Mouse (Mus musculus) stomach, embryonic 16.5 days (tissue): ENCODE data around the gene Atp6v1fnb. TPM values are rescaled to one million over a fixed set of nuclear protein-coding genes. Genes with fewer than 3 reads are reported as not detected.

Experiments
- ATAC-seq: fragments of 200-750 bp; cut with Nextera tagmentation; 2 replicates; pipeline ENCODE4 v1.8.0; 2017; ENCODE audit warnings: moderate number of reproducible peaks, moderate TSS enrichment; ENCODE audit not compliant: insufficient read depth, low FRiP score
- H3K27ac ChIP-seq: fragments of 300-500 bp; sonication (generic); 2 replicates; pipeline ENCODE4 v1.5.1; 2014; ENCODE audit warnings: low read length
- H3K27me3 ChIP-seq: fragments of 300-500 bp; sonication (generic); 2 replicates; pipeline ENCODE4 v1.6.1; 2014; ENCODE audit warnings: low read length, control low read depth, mixed read lengths; ENCODE audit not compliant: control insufficient read depth, insufficient read depth
- H3K36me3 ChIP-seq: fragments of 300-500 bp; sonication (generic); 2 replicates; pipeline ENCODE4 v1.6.1; 2014; ENCODE audit warnings: low read length; ENCODE audit not compliant: control insufficient read depth, insufficient read depth
- H3K4me1 ChIP-seq: fragments of 300-500 bp; sonication (generic); 2 replicates; pipeline ENCODE4 v1.6.1; 2014; ENCODE audit warnings: low read length, control low read depth, mixed read lengths; ENCODE audit not compliant: control insufficient read depth, insufficient read depth
- H3K4me2 ChIP-seq: fragments of 300-500 bp; sonication (generic); 2 replicates; pipeline ENCODE4 v1.6.1; 2014; ENCODE audit warnings: low read depth, low read length, mixed read lengths
- H3K4me3 ChIP-seq: fragments of 300-500 bp; sonication (generic); replicated peaks from 2 replicates; pipeline ENCODE4 v1.5.1; 2014; ENCODE audit warnings: mild to moderate bottlenecking, low read length
- H3K9ac ChIP-seq: fragments of 300-500 bp; sonication (generic); 2 replicates; pipeline ENCODE4 v1.6.1; 2014; ENCODE audit warnings: low read length
- H3K9me3 ChIP-seq: fragments of 300-500 bp; sonication (generic); replicated peaks from 2 replicates; pipeline ENCODE4 v1.6.1; 2016; ENCODE audit warnings: low read length, control low read depth; ENCODE audit not compliant: control insufficient read depth
- WGBS: fragments of 180-500 bp; shearing (Covaris S2); extraction: QIAGEN DNeasy Blood & Tissue Kit; methylation state at CpG from one replicate; pipeline ENCODE4 v1.1.7; 2014; 5-methylcytosine and 5-hydroxymethylcytosine counted together
- polyA plus RNA-seq: library from polyadenylated mRNA; unstranded; fragments of >200 nt; fragmentation: Nextera tagmentation; extraction: Ambion mirVana; gene quantifications from 2 replicates; pipeline ENCODE4 v1.2.1, GENCODE M21; 2015

The Atp6v1fnb gene
- polyA plus RNA-seq, 1 experiment from 2014 or later, result not detected

DNA sequence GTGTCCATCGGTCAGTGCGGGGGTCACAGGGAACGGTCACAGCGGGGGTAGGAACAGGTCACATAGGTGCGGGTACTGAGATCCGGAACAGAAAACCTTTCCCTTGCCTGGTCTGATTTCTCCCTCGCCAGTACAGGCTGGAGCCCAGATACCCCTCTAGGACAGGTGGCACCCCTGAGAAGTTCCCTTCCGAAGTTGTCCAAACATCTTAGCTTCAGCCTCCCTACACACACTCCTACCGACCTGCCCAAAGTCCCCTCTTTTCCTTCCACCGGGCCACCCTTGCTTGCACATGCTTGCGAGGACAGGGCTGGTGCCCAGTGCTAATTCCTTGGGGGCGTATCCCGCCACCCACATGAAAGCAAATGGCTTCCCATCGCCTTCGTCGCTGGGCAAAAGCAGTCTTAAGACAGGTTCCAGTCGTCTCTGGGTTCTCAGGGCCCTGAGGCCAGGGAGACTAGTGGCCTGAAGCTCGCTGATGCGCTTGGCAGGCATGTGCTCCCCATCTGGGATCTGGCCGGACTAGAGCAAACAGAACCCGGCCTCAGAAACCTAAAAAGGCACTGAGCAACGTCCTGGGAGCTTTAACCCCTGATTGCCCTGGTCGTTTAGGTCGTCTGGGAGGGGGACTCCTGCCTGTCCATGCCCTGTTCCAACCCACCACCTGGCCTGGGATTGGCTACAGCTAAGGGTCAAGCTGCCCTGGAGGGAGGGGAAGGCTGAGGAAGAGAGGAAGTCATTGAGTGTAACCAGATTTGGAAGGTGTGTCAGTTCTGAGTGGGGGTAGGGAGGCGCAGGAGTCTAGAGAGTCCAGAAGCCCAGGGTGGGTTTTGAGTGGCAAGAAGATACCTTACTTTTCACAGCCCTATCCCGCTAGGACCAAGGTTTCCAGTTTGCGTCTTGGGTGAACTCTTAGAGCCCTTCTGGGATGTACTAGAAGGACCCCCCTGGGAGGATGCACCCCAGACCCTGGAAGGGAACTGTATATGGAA, 37.1 kb upstream of the Atp6v1fnb start:
- Histone ChIP-seq H3K36me3 (no peaks in the 10 kb centered on the region), H3K4me3 (peak overlapping the region; percentile 68), H3K4me2 (peak overlapping the region; percentile 72), H3K9ac (peak overlapping the region; percentile 83), H3K4me1 (peaks cover 16% of the 10 kb centered on the region), H3K27ac (peak overlapping the region; percentile 93), H3K27me3 (peaks cover 11% of the 10 kb centered on the region), H3K9me3 (no peaks in the 10 kb centered on the region)
- 4% methylated on average over 27 of the region's 27 CpGs for WGBS
- 0 out of 2 replicates have a peak, but pooled peaks have one; percentile 12 for ATAC-seq

DNA sequence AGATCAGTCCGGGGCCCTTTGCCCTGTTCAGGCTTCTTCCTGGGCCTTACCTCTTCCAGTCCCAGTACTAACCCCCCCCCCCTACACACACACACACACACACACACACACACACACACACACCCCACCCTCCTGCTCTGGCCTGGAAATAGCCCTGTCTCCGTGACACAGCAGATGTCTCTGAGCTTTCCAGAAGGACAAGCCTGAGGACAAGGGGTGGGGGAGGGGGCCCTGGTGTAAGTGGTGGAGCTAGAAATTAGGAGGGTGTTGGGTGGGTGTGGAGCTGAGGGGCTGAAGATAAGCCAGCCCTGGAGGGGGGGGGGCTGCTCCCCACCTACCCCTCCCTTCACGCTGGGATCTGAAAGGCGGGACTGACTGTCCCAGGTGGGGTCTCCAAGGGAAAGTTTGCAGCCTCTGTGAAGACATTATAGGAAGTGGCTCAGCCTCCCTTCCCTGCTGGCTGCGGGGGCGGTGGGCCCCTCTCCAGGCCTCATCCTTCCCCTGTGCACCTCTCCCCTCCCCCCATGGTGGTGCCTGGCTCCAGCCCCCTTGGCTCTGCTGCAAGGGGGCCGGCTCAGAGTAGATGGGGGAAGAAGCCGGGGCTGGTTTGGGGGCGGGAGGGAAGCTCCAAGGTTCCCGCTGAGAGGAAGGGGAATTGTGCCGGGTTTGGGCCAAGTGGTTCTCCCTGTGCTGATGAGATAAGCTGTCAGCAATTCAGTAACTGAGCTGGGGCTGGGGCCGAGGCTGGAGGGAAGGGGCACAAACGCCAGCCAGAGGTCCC, 36.1 kb upstream of the Atp6v1fnb start:
- Histone ChIP-seq H3K36me3 (no peaks in the 10 kb centered on the region), H3K4me3 (peak overlapping the region; percentile 68), H3K27ac (peak overlapping the region; percentile 93), H3K4me1 (peaks cover 16% of the 10 kb centered on the region), H3K9ac (peak overlapping the region; percentile 83), H3K4me2 (peak overlapping the region; percentile 72), H3K9me3 (no peaks in the 10 kb centered on the region), H3K27me3 (peaks cover 11% of the 10 kb centered on the region)
- peak; percentile 74 for ATAC-seq
- 5% methylated on average over 13 of the region's 13 CpGs for WGBS

DNA sequence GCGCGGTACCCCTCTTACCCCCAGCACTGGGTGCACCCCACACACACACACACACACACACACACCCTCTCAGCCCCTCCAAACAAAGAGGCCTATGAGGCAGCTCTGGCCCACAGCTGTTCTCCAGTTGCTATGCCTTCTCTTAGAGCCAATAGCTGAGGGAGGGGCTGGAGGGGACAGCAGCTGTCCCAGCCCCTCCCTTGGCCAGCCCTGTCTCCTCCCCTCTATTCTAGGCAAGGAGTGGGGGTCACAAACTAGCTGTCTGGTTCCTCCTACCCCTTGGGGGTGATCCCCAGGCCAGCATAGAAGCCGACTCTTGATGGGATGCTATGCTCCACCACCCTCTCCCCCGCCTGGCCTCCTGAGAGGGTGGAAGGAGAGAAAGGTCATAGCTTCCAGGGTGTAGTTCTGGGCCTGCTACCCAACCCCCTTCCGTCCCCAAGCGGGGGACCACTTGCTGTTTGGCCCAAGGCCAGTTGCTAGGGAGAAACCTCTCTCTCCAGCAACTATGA, 35.2 kb upstream of the Atp6v1fnb start:
- H3K4me1 ChIP-seq, result peaks cover 16% of the 10 kb centered on the region
- H3K4me2 ChIP-seq, result peak overlapping the region; percentile 72
- H3K36me3 ChIP-seq, result no peaks in the 10 kb centered on the region
- H3K9me3 ChIP-seq, result no peaks in the 10 kb centered on the region
- WGBS, result 19% methylated on average over 6 of the region's 6 CpGs
- peaks cover 11% of the 10 kb centered on the region for H3K27me3 ChIP-seq
- peak overlapping the region; percentile 93 for H3K27ac ChIP-seq
- peak; percentile 63 for ATAC-seq
- H3K4me3 ChIP-seq, result peak overlapping the region; percentile 68
- H3K9ac ChIP-seq, result peak overlapping the region; percentile 83

DNA sequence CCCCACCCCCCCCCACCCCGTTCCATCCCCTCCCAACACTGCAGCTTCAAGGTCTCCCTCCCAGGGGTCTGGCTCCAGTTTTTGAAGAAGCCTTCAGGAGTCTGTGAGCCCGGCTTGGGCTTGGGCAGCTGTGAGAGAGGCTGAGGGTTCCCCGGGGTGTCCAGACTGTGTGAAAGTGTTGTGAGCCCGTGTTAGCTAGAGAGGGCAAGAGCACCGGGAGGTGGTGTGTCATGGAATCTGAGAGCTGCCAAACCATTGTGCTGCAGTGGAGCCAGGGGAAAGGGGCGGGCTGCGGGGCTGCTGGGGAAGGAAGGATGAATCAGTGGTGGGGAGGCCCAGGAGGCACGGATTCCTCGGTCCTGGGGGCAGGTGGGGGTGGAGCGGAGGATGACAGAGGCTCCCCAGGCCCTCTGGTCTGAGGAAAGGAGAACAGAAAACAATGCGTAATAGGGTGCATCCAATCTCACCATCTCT, 34.7 kb upstream of the Atp6v1fnb start:
- peak overlapping the region; percentile 68 for H3K4me3 ChIP-seq
- ATAC-seq, result peak; percentile 5; the same call in 1 of the 2 replicates
- peak overlapping the region; percentile 83 for H3K9ac ChIP-seq

DNA sequence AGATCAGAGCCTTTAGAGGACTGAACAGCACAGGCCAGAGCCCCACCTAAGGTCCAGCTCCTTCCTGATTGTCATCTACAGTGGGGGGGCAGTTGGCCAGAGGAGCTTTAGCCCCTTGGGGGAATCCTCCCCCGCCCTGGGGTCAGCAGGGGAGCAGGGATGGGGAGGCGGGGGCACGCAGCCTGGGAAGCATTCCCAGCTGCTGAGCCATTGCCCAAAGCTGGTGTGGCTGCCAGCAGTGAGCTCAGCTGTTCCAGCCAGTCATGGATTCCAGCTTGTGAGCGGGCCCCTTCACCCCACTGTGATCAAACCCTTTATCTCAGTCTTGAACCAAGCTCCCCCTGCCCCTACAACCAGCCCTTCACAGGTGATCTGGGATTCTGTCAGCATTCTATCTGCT, 32.0 kb upstream of the Atp6v1fnb start:
- Histone ChIP-seq H3K4me2 (no peak overlapping the region), H3K9ac (no peak overlapping the region)
- 68% methylated on average over 4 of the region's 4 CpGs for WGBS

More for the DNA sequence above, 34.7 kb upstream of the Atp6v1fnb start:
- 8% methylated on average over 11 of the region's 11 CpGs for WGBS
- Histone ChIP-seq H3K36me3 (no peaks in the 10 kb centered on the region), H3K4me2 (peak overlapping the region; percentile 72), H3K4me1 (peaks cover 16% of the 10 kb centered on the region), H3K27me3 (peaks cover 11% of the 10 kb centered on the region), H3K27ac (peak overlapping the region; percentile 93), H3K9me3 (no peaks in the 10 kb centered on the region)

DNA sequence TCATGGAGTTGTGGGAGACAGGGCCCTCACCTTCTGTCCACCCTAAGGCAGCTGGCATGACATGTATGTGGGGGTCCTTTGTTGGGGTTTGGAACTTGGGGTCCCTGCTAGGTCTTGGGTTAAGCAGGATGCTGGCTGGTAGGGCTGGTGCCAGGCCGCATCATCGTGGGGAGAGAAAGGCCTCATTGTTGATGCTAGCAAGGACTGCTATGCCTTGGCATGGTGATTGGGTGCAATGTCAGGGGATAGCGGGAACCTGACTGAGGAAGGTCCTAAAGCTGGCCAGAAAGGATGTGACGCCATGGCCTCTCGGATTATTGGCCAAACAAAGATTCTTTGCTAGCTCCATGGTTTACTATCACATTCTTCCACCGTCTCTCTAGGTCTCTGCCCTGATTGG, 31.4 kb upstream of the Atp6v1fnb start:
- WGBS, result 83% methylated on average over 6 of the region's 6 CpGs
- no peak overlapping the region for H3K27ac ChIP-seq
- H3K27me3 ChIP-seq, result no peaks in the 10 kb centered on the region; the same call in 1 of the 2 replicates
- H3K9ac ChIP-seq, result no peak overlapping the region
- H3K36me3 ChIP-seq, result peaks cover 4% of the 10 kb centered on the region; the same call in 1 of the 2 replicates
- H3K4me3 ChIP-seq, result no peak overlapping the region
- H3K9me3 ChIP-seq, result no peaks in the 10 kb centered on the region
- no peak for ATAC-seq
- peaks cover 10% of the 10 kb centered on the region for H3K4me1 ChIP-seq
- H3K4me2 ChIP-seq, result no peak overlapping the region

More for the DNA sequence above, 32.0 kb upstream of the Atp6v1fnb start:
- H3K27me3 ChIP-seq, result peaks cover 2% of the 10 kb centered on the region
- H3K36me3 ChIP-seq, result peaks cover 3% of the 10 kb centered on the region; the same call in 1 of the 2 replicates
- H3K9me3 ChIP-seq, result no peaks in the 10 kb centered on the region
- H3K4me1 ChIP-seq, result peaks cover 10% of the 10 kb centered on the region
- ATAC-seq, result no peak
- no peak overlapping the region for H3K4me3 ChIP-seq
- no peak overlapping the region for H3K27ac ChIP-seq

DNA sequence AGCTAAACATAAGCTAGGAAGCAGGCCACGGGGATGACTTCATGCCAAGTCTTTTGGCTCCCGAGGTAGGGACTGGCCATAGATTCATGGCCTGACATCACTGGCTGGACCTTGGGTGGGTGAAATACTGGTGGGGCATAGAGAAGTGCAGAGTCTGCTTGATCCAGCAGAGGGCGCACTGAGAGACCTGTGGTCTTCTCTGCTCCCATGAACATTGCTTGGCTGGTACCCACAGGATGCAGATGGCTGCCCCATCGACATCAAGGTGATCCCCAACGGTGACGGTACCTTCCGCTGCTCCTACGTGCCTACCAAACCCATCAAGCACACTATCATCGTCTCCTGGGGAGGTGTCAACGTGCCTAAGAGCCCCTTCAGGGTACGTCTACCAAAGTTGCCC, 26.5 kb upstream of the Atp6v1fnb start:
- H3K9me3 ChIP-seq, result no peaks in the 10 kb centered on the region
- no peaks in the 10 kb centered on the region for H3K4me1 ChIP-seq
- H3K4me2 ChIP-seq, result no peak overlapping the region
- peaks cover 9% of the 10 kb centered on the region; the same call in 1 of the 2 replicates for H3K36me3 ChIP-seq
- no peaks in the 10 kb centered on the region for H3K27me3 ChIP-seq
- no peak overlapping the region for H3K9ac ChIP-seq
- 67% methylated on average over 11 of the region's 11 CpGs for WGBS
- no peak overlapping the region for H3K4me3 ChIP-seq
- no peak overlapping the region for H3K27ac ChIP-seq
- ATAC-seq, result no peak

DNA sequence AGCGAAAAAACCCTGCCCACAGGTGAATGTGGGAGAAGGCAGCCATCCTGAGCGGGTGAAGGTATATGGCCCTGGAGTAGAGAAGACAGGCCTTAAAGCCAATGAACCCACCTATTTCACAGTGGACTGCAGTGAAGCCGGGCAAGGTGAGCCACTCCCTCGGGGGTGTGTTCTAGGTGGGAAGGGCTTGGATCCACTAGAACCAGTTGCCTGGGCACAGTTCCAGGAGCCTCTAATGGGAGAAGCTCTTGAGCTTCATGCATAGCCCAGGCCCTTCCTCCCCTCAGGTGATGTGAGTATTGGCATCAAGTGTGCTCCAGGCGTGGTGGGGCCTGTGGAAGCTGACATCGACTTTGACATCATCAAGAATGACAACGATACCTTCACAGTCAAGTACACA, 25.9 kb upstream of the Atp6v1fnb start:
- Histone ChIP-seq H3K4me1 (no peaks in the 10 kb centered on the region), H3K4me3 (no peak overlapping the region), H3K9me3 (no peaks in the 10 kb centered on the region), H3K36me3 (peaks cover 9% of the 10 kb centered on the region; the same call in 1 of the 2 replicates), H3K27me3 (no peaks in the 10 kb centered on the region), H3K9ac (no peak overlapping the region), H3K4me2 (no peak overlapping the region), H3K27ac (no peak overlapping the region)
- 93% methylated on average over 7 of the region's 7 CpGs for WGBS
- no peak for ATAC-seq
